Mouse (Mus musculus): ENCODE data around the gene Mef2a. TPM values are rescaled to one million over a fixed set of nuclear protein-coding genes. Genes with fewer than 3 reads are reported as not detected.

The Mef2a gene
- total and polyA plus RNA-seq, 3 experiments: 9.6 to 13.4 TPM; not detected in 1

- Histone ChIP-seq H3K36me3 (ENCODE audit: control insufficient read depth in 1 of 2, insufficient read depth in 2 of 2, low read length in 2 of 2) (no peaks in the 10 kb centered on the region), H3K27ac (ENCODE audit: control insufficient read depth, low read depth, low read length) (no peak overlapping the region), H3K79me2 (ENCODE audit: control insufficient read depth, insufficient read depth, low read length, poor library complexity) (no peaks in the 10 kb centered on the region), H3K4me1 (ENCODE audit: control insufficient read depth in 1 of 2, insufficient read depth in 2 of 2, low read length in 2 of 2) (no peaks in the 10 kb centered on the region), H3K9ac (ENCODE audit: control insufficient read depth, low read depth, low read length, poor library complexity, severe bottlenecking) (no peak overlapping the region), H3K4me3 (ENCODE audit: control insufficient read depth in 1 of 2, insufficient read depth in 1 of 2, low read depth in 2 of 2, low read length in 2 of 2) (no peak overlapping the region), H3K27me3 (ENCODE audit: control insufficient read depth in 1 of 2, insufficient read depth in 2 of 2, low read length in 2 of 2) (peaks cover 0 to 1% of the 10 kb centered on the region in 2 experiments; a peak in 1 of 4 replicates), H3K9me3 (replicated peaks; ENCODE audit: insufficient read depth, low read length) (no peaks in the 10 kb centered on the region)
- no peak for DNase-seq (ENCODE audit: low read depth, low spot score)
- TF ChIP-seq JUND (IDR thresholded peaks at IDR 0.05; ENCODE audit: low read depth, low read length): no peak
- TF ChIP-seq EP300 (IDR thresholded peaks at IDR 0.05; ENCODE audit: low read depth in 1 of 2, low read length in 2 of 2): no peak
- TF ChIP-seq E2F4 (IDR thresholded peaks at IDR 0.05; ENCODE audit: borderline replicate concordance, low read depth, low read length): no peak
- TF ChIP-seq BHLHE40 (IDR thresholded peaks at IDR 0.05; ENCODE audit: borderline replicate concordance, low read depth, low read length): no peak
- TF ChIP-seq GABPA (IDR thresholded peaks at IDR 0.05; ENCODE audit: low read depth, low read length): no peak
- no peak for TF ChIP-seq HCFC1 (IDR thresholded peaks at IDR 0.05; ENCODE audit: low read depth, low read length)
- TF ChIP-seq SMC3 (IDR thresholded peaks at IDR 0.05; ENCODE audit: low read depth, low read length): no peak
- TF ChIP-seq POLR2A (IDR thresholded peaks at IDR 0.05; ENCODE audit: control insufficient read depth in 1 of 2, insufficient read depth in 1 of 2, low read depth in 1 of 2, low read length in 2 of 2, poor library complexity in 1 of 2): no peak
- no peak for TF ChIP-seq TBP (IDR thresholded peaks at IDR 0.05; ENCODE audit: low read depth, low read length)
- TF ChIP-seq ZKSCAN1 (IDR thresholded peaks at IDR 0.05; ENCODE audit: low read depth, low read length): no peak
- TF ChIP-seq MYC (IDR thresholded peaks at IDR 0.05; ENCODE audit: low read depth, low read length): no peak
- TF ChIP-seq TAL1 (IDR thresholded peaks at IDR 0.05; ENCODE audit: low read length): no peak
Measured at GRCm38 (mm10) chr7:67414766-67415165, 42.1 kb upstream of the Mef2a start.

DNA sequence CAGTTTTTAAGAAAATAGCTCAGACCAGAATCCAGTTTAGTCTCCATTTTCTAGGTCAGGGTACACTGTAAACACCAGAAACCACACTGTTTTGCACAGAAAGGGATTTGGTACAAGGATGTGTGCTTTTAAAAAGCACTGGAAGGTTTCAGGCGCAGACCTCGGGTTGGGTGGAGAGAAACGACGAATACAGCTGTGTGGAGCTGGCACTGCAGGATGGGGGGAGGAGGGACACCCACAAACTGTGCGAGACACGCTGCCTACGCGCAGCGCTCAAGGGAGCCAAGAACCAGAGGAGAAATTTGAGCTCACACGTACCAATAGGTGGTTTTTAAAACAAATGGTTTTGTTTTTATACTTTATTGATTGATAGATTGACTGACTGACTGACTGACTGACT is 40.0 kb upstream of the Mef2a start:
- Histone ChIP-seq H3K4me1 (ENCODE audit: control insufficient read depth in 1 of 2, insufficient read depth in 2 of 2, low read length in 2 of 2) (no peaks in the 10 kb centered on the region), H3K4me3 (ENCODE audit: control insufficient read depth in 1 of 2, insufficient read depth in 1 of 2, low read depth in 2 of 2, low read length in 2 of 2) (no peak overlapping the region), H3K27ac (ENCODE audit: control insufficient read depth, low read depth, low read length) (no peak overlapping the region), H3K27me3 (ENCODE audit: control insufficient read depth in 1 of 2, insufficient read depth in 2 of 2, low read length in 2 of 2) (peaks cover 0 to 1% of the 10 kb centered on the region in 2 experiments; a peak in 1 of 4 replicates), H3K36me3 (ENCODE audit: control insufficient read depth in 1 of 2, insufficient read depth in 2 of 2, low read length in 2 of 2) (no peaks in the 10 kb centered on the region), H3K9me3 (replicated peaks; ENCODE audit: insufficient read depth, low read length) (no peaks in the 10 kb centered on the region), H3K79me2 (ENCODE audit: control insufficient read depth, insufficient read depth, low read length, poor library complexity) (no peaks in the 10 kb centered on the region), H3K9ac (ENCODE audit: control insufficient read depth, low read depth, low read length, poor library complexity, severe bottlenecking) (no peak overlapping the region)
- DNase-seq (ENCODE audit: low read depth, low spot score): no peak
- TF ChIP-seq E2F4 (IDR thresholded peaks at IDR 0.05; ENCODE audit: borderline replicate concordance, low read depth, low read length): no peak
- no peak for TF ChIP-seq TCF12 (IDR thresholded peaks at IDR 0.05; ENCODE audit: low read depth, low read length)
- TF ChIP-seq USF2 (IDR thresholded peaks at IDR 0.05; ENCODE audit: borderline replicate concordance in 1 of 2, insufficient read depth in 1 of 2, low read depth in 1 of 2, low read length in 2 of 2): no peak
- TF ChIP-seq MYC (IDR thresholded peaks at IDR 0.05; ENCODE audit: low read depth, low read length): no peak
- TF ChIP-seq TAL1 (IDR thresholded peaks at IDR 0.05; ENCODE audit: low read length): no peak
- TF ChIP-seq USF1 (IDR thresholded peaks at IDR 0.05; ENCODE audit: low read depth, low read length): no peak
- TF ChIP-seq ZKSCAN1 (IDR thresholded peaks at IDR 0.05; ENCODE audit: low read depth, low read length): no peak
- TF ChIP-seq CTCF (IDR thresholded peaks at IDR 0.05 in 2 of 3, conservative IDR thresholded peaks at IDR 0.05 in 1 of 3; ENCODE audit: control insufficient read depth in 1 of 3, insufficient read depth in 1 of 3, low read depth in 2 of 3, low read length in 3 of 3, poor library complexity in 1 of 3, severe bottlenecking in 1 of 3): no peak
- TF ChIP-seq SMC3 (IDR thresholded peaks at IDR 0.05; ENCODE audit: low read depth, low read length): no peak
- no peak for TF ChIP-seq POLR2A (IDR thresholded peaks at IDR 0.05; ENCODE audit: control insufficient read depth in 1 of 2, insufficient read depth in 1 of 2, low read depth in 1 of 2, low read length in 2 of 2, poor library complexity in 1 of 2)
- no peak for TF ChIP-seq MAX (IDR thresholded peaks at IDR 0.05; ENCODE audit: low read length)
- TF ChIP-seq KAT2A (conservative IDR thresholded peaks at IDR 0.05; ENCODE audit: low read depth, low read length): no peak
- no peak for TF ChIP-seq POLR2AphosphoS2 (IDR thresholded peaks at IDR 0.05; ENCODE audit: low read length)
- TF ChIP-seq BHLHE40 (IDR thresholded peaks at IDR 0.05; ENCODE audit: borderline replicate concordance, low read depth, low read length): no peak
- no peak for TF ChIP-seq GATA1 (IDR thresholded peaks at IDR 0.05; ENCODE audit: low read depth, low read length)
- TF ChIP-seq ETS1 (IDR thresholded peaks at IDR 0.05; ENCODE audit: low read depth, low read length): no peak
- TF ChIP-seq MAFK (IDR thresholded peaks at IDR 0.05; ENCODE audit: borderline replicate concordance, low read depth, low read length): no peak

Measured in MEL (cell line).